Mouse (Mus musculus): Measurements from ENCODE around the gene Zmynd11. TPM values are rescaled to one million over a fixed set of nuclear protein-coding genes. Genes with fewer than 3 reads are reported as not detected.
A peak's percentile ranks its signal among the peaks of the same experiment; 100 is the strongest.

Gene Zmynd11
- polyA plus RNA-seq (2012; rRNA removed), result 60.0 and 60.8 TPM in 2 replicates

DNA sequence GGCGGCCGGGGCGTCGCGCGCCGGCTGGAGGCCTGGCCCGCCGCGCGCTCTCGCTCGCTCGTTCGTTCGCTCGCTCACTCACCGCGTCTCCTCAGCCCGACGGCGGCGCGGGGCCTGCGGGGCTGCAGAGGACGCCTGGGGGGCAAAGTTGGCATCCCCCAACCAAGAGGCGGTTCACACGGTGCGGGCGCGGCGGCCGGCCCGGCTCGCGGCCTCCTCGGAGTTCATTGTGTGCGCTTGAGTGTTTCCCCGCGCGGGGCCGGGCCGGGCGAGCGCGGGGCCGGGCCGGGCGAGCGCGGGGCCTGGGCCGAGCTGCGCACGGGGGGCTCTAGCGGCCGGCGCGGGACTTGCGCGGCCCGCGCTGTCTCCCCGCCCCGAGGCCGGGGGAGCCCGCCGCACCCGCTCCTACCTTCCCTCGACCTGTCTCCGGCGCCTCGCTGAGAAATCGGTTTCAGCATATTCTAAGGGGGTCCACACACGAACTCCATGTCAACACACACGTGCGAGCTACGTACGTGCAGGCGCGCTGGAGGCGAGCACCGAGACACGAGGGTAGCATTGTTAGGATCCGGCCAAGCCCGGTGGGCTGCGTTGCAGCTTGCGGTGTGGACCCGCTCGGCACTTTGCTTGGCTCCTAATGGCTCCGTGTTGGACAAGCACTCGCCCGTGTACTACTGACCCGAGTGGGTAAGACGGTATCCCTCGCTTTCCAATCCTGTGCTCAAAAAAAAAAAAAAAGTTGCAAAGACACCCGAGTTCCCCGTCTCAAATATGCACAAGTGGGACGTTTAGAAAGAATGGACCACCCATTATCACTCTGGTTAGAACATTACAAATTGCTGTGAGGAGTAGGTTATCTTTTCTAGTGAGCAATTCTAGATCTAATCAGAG lies at the start of gene Zmynd11:
Gene Zmynd11, minus strand, starts transcription at position 685 of the 891 bp plus-strand sequence.
- no peaks in the 10 kb centered on the region for H3K36me3 ChIP-seq (ENCODE audit: control insufficient read depth, insufficient read depth, low read length)
- peak within 1 kb of the TSS; percentile 77 for H3K4me3 ChIP-seq (ENCODE audit: control insufficient read depth, insufficient read depth, low read length)
- H3K4me1 ChIP-seq (replicated peaks; ENCODE audit: control insufficient read depth, insufficient read depth, low read length), result peaks cover 5% of the 10 kb centered on the region; the same call in 1 of the 2 replicates
- WGBS, result 1% methylated on average over 98 of the region's 98 CpGs
- TF ChIP-seq CTCF (IDR thresholded peaks at IDR 0.05; ENCODE audit: borderline replicate concordance, control insufficient read depth, extremely low read depth, insufficient read depth, low read length, poor library complexity) (no peak), POLR2A (IDR thresholded peaks at IDR 0.05; ENCODE audit: control insufficient read depth, extremely low read depth, insufficient read depth, low read length, poor library complexity) (no peak)
- no peaks in the 10 kb centered on the region for H3K27me3 ChIP-seq (ENCODE audit: control insufficient read depth, insufficient read depth, low read length)
- H3K27ac ChIP-seq (ENCODE audit: control insufficient read depth, insufficient read depth, low read length), result peak within 1 kb of the TSS; percentile 23
- DNase-seq, result peak; percentile 60

GRCm38 (mm10) chr13:9795889-9796631 lies 30.9 kb upstream of the Zmynd11 start:
- no peaks in the 10 kb centered on the region for H3K36me3 ChIP-seq (ENCODE audit: control insufficient read depth, insufficient read depth, low read length)
- WGBS, result 35% methylated on average over 12 of the region's 12 CpGs

GRCm38 (mm10) chr13:9786050-9786449 lies 20.9 kb upstream of the Zmynd11 start:
- no peak overlapping the region for H3K4me3 ChIP-seq (ENCODE audit: control insufficient read depth, insufficient read depth, low read length)
- TF ChIP-seq POLR2A (IDR thresholded peaks at IDR 0.05; ENCODE audit: control insufficient read depth, extremely low read depth, insufficient read depth, low read length, poor library complexity) (no peak), CTCF (IDR thresholded peaks at IDR 0.05; ENCODE audit: borderline replicate concordance, control insufficient read depth, extremely low read depth, insufficient read depth, low read length, poor library complexity) (no peak)
- no peaks in the 10 kb centered on the region for H3K27me3 ChIP-seq (ENCODE audit: control insufficient read depth, insufficient read depth, low read length)
- H3K36me3 ChIP-seq (ENCODE audit: control insufficient read depth, insufficient read depth, low read length), result no peaks in the 10 kb centered on the region
- H3K27ac ChIP-seq (ENCODE audit: control insufficient read depth, insufficient read depth, low read length), result no peak overlapping the region
- DNase-seq, result no peak
- H3K4me1 ChIP-seq (replicated peaks; ENCODE audit: control insufficient read depth, insufficient read depth, low read length), result no peaks in the 10 kb centered on the region; the same call in 1 of the 2 replicates
- 93% methylated on average over 3 of the region's 3 CpGs for WGBS

More at GRCm38 (mm10) chr13:9795889-9796631, 30.9 kb upstream of the Zmynd11 start:
- DNase-seq, result no peak
- Histone ChIP-seq H3K27me3 (ENCODE audit: control insufficient read depth, insufficient read depth, low read length) (no peaks in the 10 kb centered on the region), H3K27ac (ENCODE audit: control insufficient read depth, insufficient read depth, low read length) (no peak overlapping the region), H3K4me1 (replicated peaks; ENCODE audit: control insufficient read depth, insufficient read depth, low read length) (no peaks in the 10 kb centered on the region), H3K4me3 (ENCODE audit: control insufficient read depth, insufficient read depth, low read length) (no peak overlapping the region)
- TF ChIP-seq CTCF (IDR thresholded peaks at IDR 0.05; ENCODE audit: borderline replicate concordance, control insufficient read depth, extremely low read depth, insufficient read depth, low read length, poor library complexity) (no peak), POLR2A (IDR thresholded peaks at IDR 0.05; ENCODE audit: control insufficient read depth, extremely low read depth, insufficient read depth, low read length, poor library complexity) (no peak)

DNA sequence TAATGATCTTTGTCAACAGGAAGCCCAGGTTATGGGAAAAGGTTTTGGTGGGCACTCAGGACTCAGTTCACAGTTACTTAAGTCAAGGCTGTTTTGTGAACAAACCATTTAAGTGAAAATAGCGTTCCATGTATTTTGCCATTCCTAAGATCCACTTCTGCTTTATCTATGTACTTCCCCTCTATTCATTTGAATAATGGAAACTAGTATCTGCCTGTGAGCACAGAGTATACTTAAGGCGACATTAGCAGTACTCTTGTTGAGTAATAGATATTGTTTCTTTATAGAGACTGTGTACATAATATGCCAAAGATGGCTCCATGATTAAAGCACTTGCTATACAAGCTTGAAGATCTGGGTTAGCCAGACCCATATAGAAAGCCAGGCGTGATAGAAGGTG lies 18.6 kb upstream of the Zmynd11 start:
- Histone ChIP-seq H3K4me1 (replicated peaks; ENCODE audit: control insufficient read depth, insufficient read depth, low read length) (no peaks in the 10 kb centered on the region; the same call in 1 of the 2 replicates), H3K36me3 (ENCODE audit: control insufficient read depth, insufficient read depth, low read length) (no peaks in the 10 kb centered on the region), H3K27me3 (ENCODE audit: control insufficient read depth, insufficient read depth, low read length) (no peaks in the 10 kb centered on the region), H3K27ac (ENCODE audit: control insufficient read depth, insufficient read depth, low read length) (no peak overlapping the region), H3K4me3 (ENCODE audit: control insufficient read depth, insufficient read depth, low read length) (no peak overlapping the region)
- no peak for TF ChIP-seq CTCF (IDR thresholded peaks at IDR 0.05; ENCODE audit: borderline replicate concordance, control insufficient read depth, extremely low read depth, insufficient read depth, low read length, poor library complexity)
- no peak for TF ChIP-seq POLR2A (IDR thresholded peaks at IDR 0.05; ENCODE audit: control insufficient read depth, extremely low read depth, insufficient read depth, low read length, poor library complexity)
- DNase-seq, result no peak
- WGBS, result 90% methylated on average over 3 of the region's 3 CpGs

DNA sequence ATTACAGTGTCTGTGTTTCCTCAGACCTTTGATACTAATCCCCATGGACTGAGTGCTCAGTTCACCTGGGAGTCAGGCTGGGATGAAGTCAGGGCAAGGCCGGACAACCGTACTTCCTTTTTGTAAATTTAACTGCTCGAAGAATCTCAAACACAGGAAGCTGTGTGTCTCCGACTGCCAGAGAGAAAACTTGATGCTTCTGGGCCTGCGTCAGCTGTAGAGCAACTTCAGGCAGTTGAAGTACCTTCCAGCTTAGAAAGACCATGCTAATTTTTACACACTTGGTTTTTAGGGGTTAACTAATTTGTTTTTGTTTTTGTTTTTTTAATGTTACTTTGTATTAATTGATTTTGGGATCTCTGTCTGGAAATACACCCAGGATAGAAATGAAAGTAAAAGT lies 10.8 kb upstream of the Zmynd11 start:
- WGBS, result 2% methylated on average over 5 of the region's 5 CpGs
- no peak for TF ChIP-seq POLR2A (IDR thresholded peaks at IDR 0.05; ENCODE audit: control insufficient read depth, extremely low read depth, insufficient read depth, low read length, poor library complexity)
- no peak for TF ChIP-seq CTCF (IDR thresholded peaks at IDR 0.05; ENCODE audit: borderline replicate concordance, control insufficient read depth, extremely low read depth, insufficient read depth, low read length, poor library complexity)
- H3K4me3 ChIP-seq (ENCODE audit: control insufficient read depth, insufficient read depth, low read length), result no peak overlapping the region
- no peaks in the 10 kb centered on the region for H3K36me3 ChIP-seq (ENCODE audit: control insufficient read depth, insufficient read depth, low read length)
- DNase-seq, result peak; percentile 42
- H3K27me3 ChIP-seq (ENCODE audit: control insufficient read depth, insufficient read depth, low read length), result no peaks in the 10 kb centered on the region
- H3K4me1 ChIP-seq (replicated peaks; ENCODE audit: control insufficient read depth, insufficient read depth, low read length), result no peaks in the 10 kb centered on the region; the same call in 1 of the 2 replicates
- peak overlapping the region; percentile 48; the same call in 1 of the 2 replicates for H3K27ac ChIP-seq (ENCODE audit: control insufficient read depth, insufficient read depth, low read length)

- H3K27me3 ChIP-seq (ENCODE audit: control insufficient read depth, insufficient read depth, low read length), result no peaks in the 10 kb centered on the region
- no peak overlapping the region for H3K27ac ChIP-seq (ENCODE audit: control insufficient read depth, insufficient read depth, low read length)
- no peak overlapping the region for H3K4me3 ChIP-seq (ENCODE audit: control insufficient read depth, insufficient read depth, low read length)
- H3K4me1 ChIP-seq (replicated peaks; ENCODE audit: control insufficient read depth, insufficient read depth, low read length), result no peaks in the 10 kb centered on the region; the same call in 1 of the 2 replicates
- no peaks in the 10 kb centered on the region for H3K36me3 ChIP-seq (ENCODE audit: control insufficient read depth, insufficient read depth, low read length)
- no peak for DNase-seq
- TF ChIP-seq POLR2A (IDR thresholded peaks at IDR 0.05; ENCODE audit: control insufficient read depth, extremely low read depth, insufficient read depth, low read length, poor library complexity) (no peak), CTCF (IDR thresholded peaks at IDR 0.05; ENCODE audit: borderline replicate concordance, control insufficient read depth, extremely low read depth, insufficient read depth, low read length, poor library complexity) (no peak)
These were observed 8.9 kb upstream of the Zmynd11 start for GRCm38 (mm10) chr13:9774077-9774476.
